Mouse (Mus musculus) intestine, embryonic 14.5 days (tissue): ENCODE measurements around the gene Yipf3. TPM values are rescaled to one million over a fixed set of nuclear protein-coding genes. Genes with fewer than 3 reads are reported as not detected.
A peak's percentile ranks its signal among the peaks of the same experiment; 100 is the strongest.

Experiments used
- ATAC-seq: fragments of 200-750 bp; cut with Nextera tagmentation; replicated peaks from 2 replicates; pipeline ENCODE4 v1.8.0; 2017; ENCODE audit warnings: low read depth, moderate number of reproducible peaks, moderate TSS enrichment, moderate library complexity; ENCODE audit not compliant: low FRiP score, low TSS enrichment
- DNase-seq: peaks from one replicate; pipeline ENCODE4 v3.0.0-alpha.2; 2018; ENCODE audit warnings: low spot score
- H3K27ac ChIP-seq: fragments of 300-500 bp; sonication (generic); 2 replicates; pipeline ENCODE4 v1.5.1; 2014; ENCODE audit warnings: low read depth, mild to moderate bottlenecking, control low read depth
- H3K27me3 ChIP-seq: fragments of 300-500 bp; sonication (generic); replicated peaks from 2 replicates; pipeline ENCODE4 v1.6.1; 2014; ENCODE audit warnings: low read length, control low read depth; ENCODE audit not compliant: control insufficient read depth, insufficient read depth
- H3K36me3 ChIP-seq: fragments of 300-500 bp; sonication (generic); 2 replicates; pipeline ENCODE4 v1.6.1; 2014; ENCODE audit warnings: low read length, control low read depth; ENCODE audit not compliant: control insufficient read depth, insufficient read depth
- H3K4me1 ChIP-seq: fragments of 300-500 bp; sonication (generic); replicated peaks from 2 replicates; pipeline ENCODE4 v1.6.1; 2014; ENCODE audit warnings: low read length, control low read depth, mixed read lengths; ENCODE audit not compliant: control insufficient read depth, insufficient read depth
- H3K4me2 ChIP-seq: fragments of 300-500 bp; sonication (generic); 2 replicates; pipeline ENCODE4 v1.6.1; 2014; ENCODE audit warnings: low read length
- H3K4me3 ChIP-seq: fragments of 300-500 bp; sonication (generic); 2 replicates; pipeline ENCODE4 v1.5.1; 2014; ENCODE audit warnings: low read depth, low read length, control low read depth, mixed read lengths
- H3K9ac ChIP-seq: fragments of 300-500 bp; sonication (generic); 2 replicates; pipeline ENCODE4 v1.6.1; 2014; ENCODE audit warnings: mild to moderate bottlenecking, low read length
- H3K9me3 ChIP-seq: fragments of 300-500 bp; sonication (generic); 2 replicates; pipeline ENCODE4 v1.6.1; 2016; ENCODE audit warnings: low read length, control low read depth; ENCODE audit not compliant: control insufficient read depth
- WGBS: fragments of 180-500 bp; shearing (Covaris S2); extraction: QIAGEN DNeasy Blood & Tissue Kit; methylation state at CpG from one replicate; pipeline ENCODE4 v1.1.7; 2014; 5-methylcytosine and 5-hydroxymethylcytosine counted together
- microRNA counts: library from miRNA; unstranded; fragments of <30 nt; microRNA quantifications from one replicate; lab custom pipeline; 2016
- microRNA-seq: library from miRNA; unstranded; fragments of <30 nt; microRNA quantifications from one replicate; pipeline ENCODE4, GENCODE M21; 2016
- polyA plus RNA-seq: library from polyadenylated mRNA; unstranded; fragments of >200 nt; fragmentation: Nextera tagmentation; extraction: Ambion mirVana; gene quantifications from 2 replicates; pipeline ENCODE4 v1.2.1, GENCODE M21; 2014

Yipf3 gene
- polyA plus RNA-seq, 1 experiment from 2014 or later = 112 TPM

- Histone ChIP-seq H3K9me3 (no peaks in the 10 kb centered on the region), H3K27me3 (peaks cover 62% of the 10 kb centered on the region), H3K36me3 (no peaks in the 10 kb centered on the region), H3K4me3 (peak overlapping the region; percentile 47), H3K4me2 (peak overlapping the region; percentile 100), H3K4me1 (peaks cover 3% of the 10 kb centered on the region; the same call in 1 of the 2 replicates), H3K27ac (no peak overlapping the region), H3K9ac (peak overlapping the region; percentile 32)
- ATAC-seq = peak; percentile 81
- peak; percentile 97 for DNase-seq
- WGBS = under 1% methylated on average over 36 of the region's 48 CpGs
Observed at GRCm38 (mm10) chr17:46298220-46298913, 50.5 kb downstream of the Yipf3 start.

GRCm38 (mm10) chr17:46301892-46302291 lies 54.0 kb downstream of the Yipf3 start:
- Histone ChIP-seq H3K4me3 (no peak overlapping the region), H3K9ac (no peak overlapping the region), H3K4me2 (no peak overlapping the region), H3K36me3 (no peaks in the 10 kb centered on the region), H3K27ac (no peak overlapping the region), H3K27me3 (peaks cover 32% of the 10 kb centered on the region), H3K9me3 (no peaks in the 10 kb centered on the region), H3K4me1 (peaks cover 3% of the 10 kb centered on the region; the same call in 1 of the 2 replicates)
- DNase-seq (no peak), ATAC-seq (no peak)
- WGBS = 74% methylated on average over 12 of the region's 12 CpGs

MicroRNAs encoded within 50 kb of the gene (microRNA counts, 519-probe panel; counts per million panel counts)
- microRNA mmu-miR-693-3p (lab: Ali Mortazavi, UCI) (not detected), microRNA mmu-miR-693-5p (lab: Ali Mortazavi, UCI) (not detected)

Small RNAs within 50 kb of the gene (microRNA-seq; reads per million reads assigned to microRNA genes)
- gene Mir693 = 0.34 reads per million

Other genes with a start within 250 kb of the Yipf3 start
- gene Vegfa, start 215.7 kb upstream of the Yipf3 start, polyA plus RNA-seq = 5.2 and 6.5 TPM in 2 replicates
- 144 and 150 TPM in 2 replicates for gene Mrps18a, start 137.1 kb upstream of the Yipf3 start, polyA plus RNA-seq
- 11.7 and 14.6 TPM in 2 replicates for gene Rsph9, start 103.9 kb upstream of the Yipf3 start, polyA plus RNA-seq
- gene Mad2l1bp, start 94.5 kb upstream of the Yipf3 start, polyA plus RNA-seq = 32.2 and 34.4 TPM in 2 replicates
- 29.9 and 30.7 TPM in 2 replicates for gene Gtpbp2, start 87.0 kb upstream of the Yipf3 start, polyA plus RNA-seq
- 9.7 and 12.8 TPM in 2 replicates for gene Polh, start 45.4 kb upstream of the Yipf3 start, polyA plus RNA-seq
- gene Xpo5, start 45.3 kb upstream of the Yipf3 start, polyA plus RNA-seq = 54.1 and 61.0 TPM in 2 replicates
- 93.7 and 96.4 TPM in 2 replicates for gene Polr1c, start within 50 bp of the Yipf3 start, polyA plus RNA-seq
- gene Lrrc73, start 5.5 kb downstream of the Yipf3 start, polyA plus RNA-seq = 0.55 and 0.65 TPM in 2 replicates
- gene Tjap1, start 34.9 kb downstream of the Yipf3 start, polyA plus RNA-seq = 32.4 and 35.7 TPM in 2 replicates
- gene Dlk2, start 49.3 kb downstream of the Yipf3 start, polyA plus RNA-seq = 0.19 and 0.58 TPM in 2 replicates
- gene Abcc10, start 80.3 kb downstream of the Yipf3 start, polyA plus RNA-seq = 5.4 and 5.6 TPM in 2 replicates
- gene Zfp318, start 135.7 kb downstream of the Yipf3 start, polyA plus RNA-seq = 8.5 and 14.6 TPM in 2 replicates
- gene Crip3, start 180.8 kb downstream of the Yipf3 start, polyA plus RNA-seq = 0.57 and 0.67 TPM in 2 replicates
- not detected in 2 replicates for gene Slc22a7, start 190.4 kb downstream of the Yipf3 start, polyA plus RNA-seq
- 0.32 and 0.39 TPM in 2 replicates for gene Ttbk1, start 239.6 kb downstream of the Yipf3 start, polyA plus RNA-seq
- 58.4 and 64.4 TPM in 2 replicates for gene Dnph1, start 248.6 kb downstream of the Yipf3 start, polyA plus RNA-seq